Mouse (Mus musculus) MEL-GATA-1-ER (cell line): ENCODE measurements around the gene Pde4d.
"Not testable (repeated sequence)": the region's sequence is repeated elsewhere in the genome, so short reads cannot be mapped to it uniquely, and the experiment has no call there.

Experiments used
- DNase-seq: peaks from one replicate; pipeline ENCODE4 v3.0.0-alpha.2; 2012; ENCODE audit warnings: low read depth; ENCODE audit errors: extremely low read depth

Pde4d gene

GRCm38 (mm10) chr13:109844828-109845227 is 1395.1 kb downstream of the Pde4d start:
- no peak for DNase-seq

GRCm38 (mm10) chr13:109863826-109864225 is 1414.1 kb downstream of the Pde4d start:
- DNase-seq = no peak

- no peak for DNase-seq
Measured at GRCm38 (mm10) chr13:109864311-109864710, 1414.6 kb downstream of the Pde4d start.

GRCm38 (mm10) chr13:109880392-109880791 is 1430.6 kb downstream of the Pde4d start:
- no peak for DNase-seq

- DNase-seq = no peak
Measured at GRCm38 (mm10) chr13:109881161-109881857, 1431.6 kb downstream of the Pde4d start.

- DNase-seq = no peak
Measured at GRCm38 (mm10) chr13:109883636-109884035, 1433.9 kb downstream of the Pde4d start.

GRCm38 (mm10) chr13:109884812-109885211 is 1435.1 kb downstream of the Pde4d start:
- DNase-seq = no peak

- no peak for DNase-seq
Measured at GRCm38 (mm10) chr13:109888293-109888692, 1438.5 kb downstream of the Pde4d start.

GRCm38 (mm10) chr13:109891194-109891909 is 1441.6 kb downstream of the Pde4d start:
- DNase-seq = no peak

- no peak for DNase-seq
Measured at GRCm38 (mm10) chr13:109891910-109892265, 1442.1 kb downstream of the Pde4d start.

GRCm38 (mm10) chr13:109899442-109900428 is 1450.0 kb downstream of the Pde4d start:
- DNase-seq = no peak

GRCm38 (mm10) chr13:109901811-109902210 is 1452.1 kb downstream of the Pde4d start:
- no peak for DNase-seq

- not testable (repeated sequence) for DNase-seq
Measured at GRCm38 (mm10) chr13:109902460-109902854, 1452.7 kb downstream of the Pde4d start.

- no peak for DNase-seq
Measured at GRCm38 (mm10) chr13:109902855-109903763, 1453.4 kb downstream of the Pde4d start.

- no peak for DNase-seq
Measured at GRCm38 (mm10) chr13:109903764-109904510, 1454.2 kb downstream of the Pde4d start.

GRCm38 (mm10) chr13:109906342-109906888 is 1456.7 kb downstream of the Pde4d start:
- no peak for DNase-seq

GRCm38 (mm10) chr13:109907634-109908033 is 1457.9 kb downstream of the Pde4d start:
- peak; percentile 92 for DNase-seq

- DNase-seq = no peak
Measured at GRCm38 (mm10) chr13:109908386-109908785, 1458.6 kb downstream of the Pde4d start.

- DNase-seq = no peak
Measured at GRCm38 (mm10) chr13:109909111-109909510, 1459.4 kb downstream of the Pde4d start.

GRCm38 (mm10) chr13:109910915-109911314 is 1461.2 kb downstream of the Pde4d start:
- no peak for DNase-seq
